Mouse (Mus musculus) ES-E14 (cell line): ENCODE measurements at regions not wholly inside any gene's neighbourhood (a gene's known extent, or its start where the extent isn't known, plus 50 kb on each side); places are given as distances from the start of the nearest gene placed in this dataset.

Experiments used
- DNase-seq: peaks from one replicate; pipeline ENCODE4 v3.0.0-alpha.2; 2013; ENCODE audit warnings: low read depth, low spot score
- H3K27ac ChIP-seq: 2 replicates; pipeline ENCODE4 v1.5.1; 2012; ENCODE audit warnings: low read depth, mild to moderate bottlenecking, low read length, moderate library complexity, mixed read lengths; ENCODE audit not compliant: poor library complexity, insufficient read depth, severe bottlenecking
- H3K36me3 ChIP-seq: 2 replicates; pipeline ENCODE4 v1.6.1; 2012; ENCODE audit warnings: mild to moderate bottlenecking, low read length, moderate library complexity, mixed read lengths; ENCODE audit not compliant: control insufficient read depth, poor library complexity, insufficient read depth, severe bottlenecking
- H3K4me1 ChIP-seq, 2 experiments: fragments of 150-350 bp in 1 of 2; sonication (generic) in 1 of 2; 2 replicates each; pipeline ENCODE4 v1.6.1; 2012; ENCODE audit warnings: low read length in 2 of 2, mild to moderate bottlenecking in 1 of 2, mixed read lengths in 1 of 2; ENCODE audit not compliant: control insufficient read depth in 2 of 2, insufficient read depth in 2 of 2, poor library complexity in 1 of 2
- H3K4me3 ChIP-seq, 2 experiments: fragments of 150-350 bp in 1 of 2; sonication (generic) in 1 of 2; 2 replicates each; pipeline ENCODE4 v1.5.1; 2012; ENCODE audit warnings: low read length in 2 of 2, low read depth in 1 of 2, mild to moderate bottlenecking in 1 of 2, mixed read lengths in 1 of 2; ENCODE audit not compliant: insufficient read depth in 1 of 2, poor library complexity in 1 of 2, severe bottlenecking in 1 of 2
- H3K9ac ChIP-seq: 2 replicates; pipeline ENCODE4 v1.6.1; 2012; ENCODE audit warnings: low read depth, mild to moderate bottlenecking, low read length, mixed read lengths; ENCODE audit not compliant: poor library complexity, insufficient read depth, severe bottlenecking
- H3K9me3 ChIP-seq: fragments of 150-350 bp; sonication (generic); 2 replicates; pipeline ENCODE4 v1.6.1; 2012; ENCODE audit warnings: low read depth, mild to moderate bottlenecking, low read length; ENCODE audit not compliant: control insufficient read depth, insufficient read depth
- CHD2 ChIP-seq: IDR thresholded peaks from 2 replicates; pipeline ENCODE4 v1.6.1; 2014; ENCODE audit warnings: mild to moderate bottlenecking, low read depth, low read length, inconsistent platforms
- HCFC1 ChIP-seq: IDR thresholded peaks from 2 replicates; pipeline ENCODE4 v1.6.1; 2012; ENCODE audit warnings: low read length, inconsistent platforms, borderline replicate concordance; ENCODE audit not compliant: insufficient read depth
- MAFK ChIP-seq: IDR thresholded peaks from 2 replicates; pipeline ENCODE4 v1.6.1; 2014; ENCODE audit warnings: mild to moderate bottlenecking, low read depth, low read length, inconsistent platforms; ENCODE audit not compliant: insufficient read depth
- ZC3H11A ChIP-seq: IDR thresholded peaks from 2 replicates; pipeline ENCODE4 v1.6.1; 2012; ENCODE audit warnings: low read depth, mild to moderate bottlenecking, inconsistent platforms, low read length, borderline replicate concordance
- ZNF384 ChIP-seq: IDR thresholded peaks from 2 replicates; pipeline ENCODE4 v1.6.1; 2012; ENCODE audit warnings: low read depth, low read length, inconsistent platforms
- in situ Hi-C, 2 experiments: fragments of 600-800 bp; cut with MboI; formaldehyde crosslinking; loops; one replicate each; pipeline ENCODE4 v1.15.1; 2025; ENCODE audit warnings: low sequenced_read_pairs in 2 of 2, inconsistent platforms in 1 of 2; ENCODE audit not compliant: unreplicated experiment in 2 of 2

DNA sequence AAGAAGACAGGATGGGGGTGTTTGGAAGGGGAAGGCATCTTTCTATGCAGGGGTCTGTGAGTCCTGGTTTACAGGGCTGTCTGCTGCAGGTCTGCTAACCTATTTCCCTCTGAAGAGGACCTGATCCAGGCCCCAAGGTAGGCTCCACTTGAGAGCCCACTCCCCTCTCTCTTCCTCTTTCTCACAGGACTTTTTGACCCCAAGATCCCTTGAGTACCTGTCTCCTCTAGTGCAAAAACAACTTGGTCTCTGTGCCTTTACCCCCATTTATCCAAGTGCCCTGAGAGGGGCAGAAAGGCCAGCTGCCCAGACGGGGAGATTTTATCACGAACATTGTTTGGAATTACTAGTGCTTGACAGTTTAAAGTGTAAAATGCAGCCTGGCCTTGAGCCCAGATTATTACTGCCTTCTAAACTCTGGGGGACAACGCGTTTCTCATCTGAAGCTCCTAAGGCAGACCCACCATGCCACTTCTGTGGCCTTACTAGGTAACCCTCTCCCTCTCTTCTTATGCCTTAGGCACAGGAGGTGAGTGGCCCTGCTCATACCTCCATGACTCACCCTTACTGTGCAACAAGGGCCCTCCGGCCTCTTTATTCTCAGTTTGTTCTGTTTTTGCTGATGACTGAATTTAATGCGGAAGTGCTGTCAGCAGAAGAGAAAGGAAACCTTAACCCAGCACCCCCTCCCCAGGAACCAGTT, 117.8 kb downstream of the Tomm20 start:
- Histone ChIP-seq H3K4me3 (no peak overlapping the region), H3K9me3 (no peaks in the 10 kb centered on the region), H3K4me1 (peaks cover 12 to 19% of the 10 kb centered on the region in 2 experiments), H3K27ac (no peak overlapping the region), H3K36me3 (no peaks in the 10 kb centered on the region), H3K9ac (no peak overlapping the region)
- in situ Hi-C loops, result no loop called here
- TF ChIP-seq ZNF384 (no peak), MAFK (no peak), ZC3H11A (no peak), HCFC1 (no peak), CHD2 (no peak)
- no peak for DNase-seq

DNA sequence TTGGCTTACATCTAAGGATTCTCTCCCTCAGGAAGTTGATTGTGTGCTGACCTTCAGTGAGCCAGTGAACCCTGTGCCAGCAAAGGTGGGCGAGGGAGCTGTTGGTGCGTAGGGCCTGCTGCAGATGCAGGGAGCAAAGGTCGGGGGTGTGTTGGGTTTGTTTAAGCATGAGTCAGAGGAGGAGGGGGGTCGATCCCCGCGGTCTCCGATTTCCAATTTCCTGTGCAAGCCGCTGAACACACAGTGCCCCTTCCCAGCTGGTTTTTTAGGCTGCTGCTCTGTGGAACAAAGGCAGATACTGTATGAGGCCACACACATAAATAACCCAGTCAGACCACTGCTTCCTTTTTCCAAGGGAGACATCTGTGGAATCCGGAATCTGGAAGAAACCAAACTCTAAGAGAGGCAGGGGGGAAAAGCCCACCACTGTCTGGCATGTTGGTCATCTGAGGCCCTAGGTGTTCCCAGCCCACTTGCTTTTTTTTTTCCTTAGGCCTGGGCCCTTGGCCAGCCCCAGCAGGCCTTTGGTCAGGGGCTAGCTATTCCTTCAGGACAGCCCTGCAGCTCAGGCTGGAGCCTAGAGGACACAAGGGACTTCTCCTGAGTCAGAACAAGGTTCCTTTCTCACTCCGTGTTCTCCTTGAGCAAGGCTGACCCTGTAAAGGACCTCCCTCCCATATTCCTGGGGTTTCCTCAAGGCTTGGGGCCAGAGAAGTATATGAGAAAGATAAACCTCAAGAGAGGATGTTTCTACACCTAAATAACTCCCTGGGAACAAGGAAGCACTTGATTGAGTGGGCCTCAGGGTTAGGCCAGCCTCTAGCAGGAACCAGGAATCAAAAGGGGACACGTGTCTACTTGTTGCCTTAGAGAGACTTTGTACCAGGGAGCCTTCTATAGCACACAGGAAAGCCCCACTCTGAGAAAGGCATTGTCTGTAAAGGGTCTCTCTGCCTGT, 119.0 kb downstream of the Tomm20 start:
- H3K9me3 ChIP-seq, result no peaks in the 10 kb centered on the region
- H3K4me1 ChIP-seq, result peaks cover 12 to 16% of the 10 kb centered on the region in 2 experiments
- H3K4me3 ChIP-seq, result peak overlapping the region; percentile 15 to 29
- peak; percentile 40 for DNase-seq
- no peaks in the 10 kb centered on the region for H3K36me3 ChIP-seq
- in situ Hi-C loops, result no loop called here
- H3K9ac ChIP-seq, result peak overlapping the region; percentile 21; the same call in 1 of the 2 replicates
- peak overlapping the region; percentile 62; the same call in 1 of the 2 replicates for H3K27ac ChIP-seq
- TF ChIP-seq HCFC1, result peak; percentile 49; the same call in 1 of the 2 replicates
- TF ChIP-seq ZC3H11A, result no peak

DNA sequence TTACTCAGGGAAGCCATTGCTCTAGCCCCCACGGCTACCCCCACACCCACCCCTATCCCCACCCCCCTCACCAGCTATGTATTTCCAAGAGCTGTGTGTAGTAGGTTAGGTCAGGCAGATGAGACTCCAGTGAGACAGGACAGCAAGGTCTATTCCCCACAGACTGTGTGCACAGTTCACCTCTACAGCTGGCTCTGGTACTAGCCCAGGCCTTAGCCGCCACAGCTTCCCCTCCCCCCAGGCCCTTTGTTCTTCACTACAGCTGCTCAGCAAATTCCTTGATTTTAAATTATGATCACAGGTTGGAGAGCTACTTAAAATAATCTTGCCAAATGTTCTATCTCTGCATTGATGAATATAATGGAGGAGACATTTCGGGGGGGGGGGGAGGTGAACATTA, 119.8 kb downstream of the Tomm20 start:
- H3K9me3 ChIP-seq, result no peaks in the 10 kb centered on the region
- peaks cover 12 to 16% of the 10 kb centered on the region in 2 experiments for H3K4me1 ChIP-seq
- H3K4me3 ChIP-seq, result peak overlapping the region; percentile 15 to 29; a peak in 3 of 4 replicates
- H3K9ac ChIP-seq, result no peak overlapping the region; the same call in 1 of the 2 replicates
- in situ Hi-C loops, result no loop called here
- DNase-seq, result peak; percentile 54
- H3K27ac ChIP-seq, result peak overlapping the region; percentile 62; the same call in 1 of the 2 replicates
- TF ChIP-seq MAFK (0 out of 2 replicates have a peak, but pooled peaks have one; percentile 6), CHD2 (no peak)
- H3K36me3 ChIP-seq, result no peaks in the 10 kb centered on the region

DNA sequence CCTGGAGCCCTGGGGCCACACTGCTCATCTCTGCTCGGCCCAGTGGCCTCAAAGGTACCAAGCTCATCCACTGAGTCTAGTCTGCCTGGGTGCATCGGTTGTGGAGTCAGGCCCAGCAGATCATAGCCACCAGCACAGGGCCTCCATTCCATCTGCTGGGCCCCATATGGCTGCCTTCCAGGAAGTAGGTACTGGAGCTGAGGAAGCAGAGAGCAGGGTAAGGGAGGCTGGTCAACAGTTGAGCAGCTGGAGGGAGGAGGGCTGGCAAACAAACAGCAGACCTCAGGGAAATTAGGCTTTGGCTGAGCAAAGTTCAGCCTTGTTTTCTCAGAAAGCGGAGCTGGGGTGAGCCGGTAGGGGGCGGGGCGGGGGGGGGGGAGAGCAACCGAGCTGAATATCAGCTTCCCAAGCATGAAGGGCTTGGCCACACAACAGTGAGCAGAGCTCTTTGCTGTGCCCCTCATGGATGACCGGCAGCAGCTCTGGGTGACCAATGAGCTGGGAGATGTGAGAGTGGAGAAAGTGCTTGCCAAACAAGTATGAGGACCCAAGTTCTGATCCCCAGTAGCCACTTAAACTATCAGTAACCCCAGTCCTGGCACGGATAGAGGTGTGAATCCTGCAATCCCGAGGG, 121.0 kb downstream of the Tomm20 start:
- Histone ChIP-seq H3K9me3 (no peaks in the 10 kb centered on the region), H3K27ac (no peak overlapping the region), H3K9ac (no peak overlapping the region), H3K36me3 (no peaks in the 10 kb centered on the region), H3K4me1 (peaks cover 6 to 13% of the 10 kb centered on the region in 2 experiments), H3K4me3 (no peak overlapping the region)
- TF ChIP-seq ZNF384 (no peak), ZC3H11A (no peak), MAFK (no peak), CHD2 (no peak), HCFC1 (no peak)
- DNase-seq, result no peak
- in situ Hi-C loops, result no loop called here
